Mouse (Mus musculus): ENCODE results near the gene Adra1d. TPM values are rescaled to one million over a fixed set of nuclear protein-coding genes. Genes with fewer than 3 reads are reported as not detected.
A peak's percentile ranks its signal among the peaks of the same experiment; 100 is the strongest.

Adra1d gene
- total and polyA plus RNA-seq, 2 experiments from 2014 or later: 0.52 to 6.7 TPM

DNA sequence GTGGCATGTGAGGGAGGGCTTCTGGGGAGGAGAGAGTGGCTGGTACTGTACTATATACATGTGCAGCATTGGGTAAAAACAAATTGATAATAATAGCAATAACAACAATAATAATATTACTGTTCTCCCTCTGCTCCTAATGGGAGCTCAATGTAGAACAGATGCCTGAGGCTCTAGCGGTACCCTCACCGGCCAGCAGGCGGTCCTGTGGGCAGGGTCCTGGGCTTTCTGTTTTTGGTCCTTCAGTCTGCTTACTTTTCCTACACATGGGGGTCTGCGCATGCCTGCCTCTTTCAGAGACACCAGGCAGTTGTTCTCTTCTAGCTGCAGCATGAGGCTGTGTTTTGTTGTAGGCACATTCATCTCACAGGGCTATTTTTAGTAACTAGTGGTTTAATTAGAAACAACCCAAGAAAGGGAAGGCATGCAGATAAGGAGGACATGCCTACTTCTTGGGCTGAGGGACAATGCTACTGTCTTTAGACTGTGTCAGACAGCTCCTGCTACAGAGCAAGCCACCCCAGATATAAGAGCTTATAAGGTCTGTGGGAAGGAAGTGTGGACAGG is 47.9 kb downstream of the Adra1d start:
- no peak overlapping the region for H3K4me3 ChIP-seq (ENCODE audit: low read depth, low read length)
- ATAC-seq (ENCODE audit: insufficient read depth, low read depth) (peak; percentile 42), DNase-seq (ENCODE audit: low spot score) (peak; percentile 41)
- peaks cover 30% of the 10 kb centered on the region for H3K4me1 ChIP-seq (ENCODE audit: control insufficient read depth, insufficient read depth)
- WGBS: 46% methylated on average over 4 of the region's 4 CpGs
- H3K36me3 ChIP-seq (replicated peaks; ENCODE audit: control insufficient read depth, insufficient read depth, low read length): no peaks in the 10 kb centered on the region; the same call in 1 of the 2 replicates
- TF ChIP-seq EP300 (IDR thresholded peaks at IDR 0.05; ENCODE audit: low read depth): no peak
- TF ChIP-seq CTCF (IDR thresholded peaks at IDR 0.05; ENCODE audit: low read depth): peak; percentile 34; the same call in 1 of the 2 replicates
- H3K27ac ChIP-seq (ENCODE audit: low read depth): peak overlapping the region; percentile 78
- H3K9me3 ChIP-seq (replicated peaks; ENCODE audit: control insufficient read depth, low read length): no peaks in the 10 kb centered on the region
- H3K9ac ChIP-seq (replicated peaks; ENCODE audit: low read depth, low read length): no peak overlapping the region
- H3K4me2 ChIP-seq (ENCODE audit: low read depth, low read length): peak overlapping the region; percentile 49
- no peaks in the 10 kb centered on the region for H3K27me3 ChIP-seq (ENCODE audit: control insufficient read depth, insufficient read depth, low read length)

- Histone ChIP-seq H3K9me3 (replicated peaks; ENCODE audit: control insufficient read depth, low read length) (no peaks in the 10 kb centered on the region), H3K27ac (ENCODE audit: low read depth) (peak overlapping the region; percentile 78), H3K9ac (replicated peaks; ENCODE audit: low read depth, low read length) (no peak overlapping the region), H3K4me1 (ENCODE audit: control insufficient read depth, insufficient read depth) (peaks cover 36% of the 10 kb centered on the region), H3K27me3 (ENCODE audit: control insufficient read depth, insufficient read depth, low read length) (no peaks in the 10 kb centered on the region), H3K4me3 (ENCODE audit: low read depth, low read length) (no peak overlapping the region), H3K36me3 (replicated peaks; ENCODE audit: control insufficient read depth, insufficient read depth, low read length) (no peaks in the 10 kb centered on the region; the same call in 1 of the 2 replicates), H3K4me2 (ENCODE audit: low read depth, low read length) (no peak overlapping the region)
- no peak for TF ChIP-seq CTCF (IDR thresholded peaks at IDR 0.05; ENCODE audit: low read depth)
- TF ChIP-seq EP300 (IDR thresholded peaks at IDR 0.05; ENCODE audit: low read depth): no peak
- no peak for DNase-seq (ENCODE audit: low spot score)
- WGBS: 26% methylated on average over 2 of the region's 2 CpGs
- no peak for ATAC-seq (ENCODE audit: insufficient read depth, low read depth)
These were observed 48.6 kb downstream of the Adra1d start for GRCm38 (mm10) chr2:131513477-131513876.

- Histone ChIP-seq H3K27me3 (ENCODE audit: control insufficient read depth, insufficient read depth, low read length) (no peaks in the 10 kb centered on the region), H3K9me3 (replicated peaks; ENCODE audit: control insufficient read depth, low read length) (no peaks in the 10 kb centered on the region), H3K36me3 (replicated peaks; ENCODE audit: control insufficient read depth, insufficient read depth, low read length) (no peaks in the 10 kb centered on the region), H3K4me1 (ENCODE audit: control insufficient read depth, insufficient read depth) (peaks cover 51% of the 10 kb centered on the region), H3K4me3 (ENCODE audit: low read depth, low read length) (no peak overlapping the region), H3K4me2 (ENCODE audit: low read depth, low read length) (peak overlapping the region; percentile 62; the same call in 1 of the 2 replicates), H3K27ac (ENCODE audit: low read depth) (no peak overlapping the region), H3K9ac (replicated peaks; ENCODE audit: low read depth, low read length) (no peak overlapping the region)
- ATAC-seq (ENCODE audit: insufficient read depth, low read depth): no peak
- 58% methylated on average over 5 of the region's 5 CpGs for WGBS
- TF ChIP-seq CTCF (IDR thresholded peaks at IDR 0.05; ENCODE audit: low read depth) (no peak), EP300 (IDR thresholded peaks at IDR 0.05; ENCODE audit: low read depth) (no peak)
- DNase-seq (ENCODE audit: low spot score): no peak
These were observed 51.6 kb downstream of the Adra1d start for GRCm38 (mm10) chr2:131510531-131510930.

DNA sequence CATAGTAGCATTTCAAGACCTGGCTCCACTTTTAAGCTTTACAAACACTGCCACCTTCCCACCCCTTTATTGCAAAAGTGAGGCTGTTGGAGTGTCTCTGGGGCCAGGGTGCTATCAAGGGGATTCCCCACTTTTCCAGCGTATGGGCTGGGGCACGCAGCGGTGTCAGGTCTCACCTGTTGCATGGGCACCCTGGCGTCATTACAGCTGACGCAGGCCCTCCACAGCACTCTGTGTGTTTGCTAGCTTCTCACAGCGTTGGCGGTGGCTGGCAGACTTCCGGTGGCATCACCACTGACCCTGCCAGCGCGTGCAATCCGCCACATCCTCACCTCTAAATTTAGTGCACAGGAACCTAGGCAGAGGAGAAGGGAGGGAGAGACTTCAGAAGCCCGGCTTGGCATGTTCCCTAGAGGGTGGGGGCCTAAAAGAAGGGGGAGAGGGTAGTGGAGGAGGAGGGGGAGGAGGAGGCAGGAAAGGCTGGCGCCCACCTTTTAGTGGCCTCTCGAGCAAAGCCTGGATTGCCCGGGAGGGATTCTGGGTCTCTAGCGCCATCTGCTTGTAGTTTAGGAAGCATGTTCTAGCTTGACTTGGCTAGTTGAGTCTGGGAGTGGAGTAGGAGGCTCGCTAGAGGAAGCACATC is 52.3 kb downstream of the Adra1d start:
- Histone ChIP-seq H3K4me2 (ENCODE audit: low read depth, low read length) (peak overlapping the region; percentile 62), H3K27ac (ENCODE audit: low read depth) (peak overlapping the region; percentile 70), H3K9me3 (replicated peaks; ENCODE audit: control insufficient read depth, low read length) (no peaks in the 10 kb centered on the region), H3K4me1 (ENCODE audit: control insufficient read depth, insufficient read depth) (peaks cover 48% of the 10 kb centered on the region), H3K36me3 (replicated peaks; ENCODE audit: control insufficient read depth, insufficient read depth, low read length) (no peaks in the 10 kb centered on the region), H3K27me3 (ENCODE audit: control insufficient read depth, insufficient read depth, low read length) (no peaks in the 10 kb centered on the region), H3K9ac (replicated peaks; ENCODE audit: low read depth, low read length) (no peak overlapping the region), H3K4me3 (ENCODE audit: low read depth, low read length) (peak overlapping the region; percentile 36)
- TF ChIP-seq EP300 (IDR thresholded peaks at IDR 0.05; ENCODE audit: low read depth): no peak
- peak; percentile 75 for TF ChIP-seq CTCF (IDR thresholded peaks at IDR 0.05; ENCODE audit: low read depth)
- peak; percentile 89 for DNase-seq (ENCODE audit: low spot score)
- 6% methylated on average over 17 of the region's 17 CpGs for WGBS
- peak; percentile 67 for ATAC-seq (ENCODE audit: insufficient read depth, low read depth)

DNA sequence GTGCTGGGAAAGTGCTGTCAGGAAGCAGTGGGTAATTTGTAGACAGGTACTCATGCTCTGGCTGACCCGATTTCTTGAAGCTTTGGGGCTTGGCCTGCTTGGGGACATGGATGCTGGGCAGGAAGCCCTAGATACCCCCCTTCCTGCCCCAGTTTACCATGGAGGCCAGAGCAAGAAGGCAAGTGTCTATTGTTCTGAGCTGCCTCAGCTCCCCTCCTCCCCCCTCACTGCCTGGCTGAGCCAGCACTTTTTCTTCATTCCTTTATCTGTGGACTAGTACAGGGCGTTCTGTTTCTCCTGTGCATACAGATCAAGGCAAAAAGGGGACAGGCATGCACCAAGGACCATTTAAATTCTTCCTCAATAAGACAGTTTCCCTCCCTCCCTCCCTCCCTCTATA is 53.6 kb downstream of the Adra1d start:
- no peak for ATAC-seq (ENCODE audit: insufficient read depth, low read depth)
- H3K4me2 ChIP-seq (ENCODE audit: low read depth, low read length): no peak overlapping the region
- H3K4me3 ChIP-seq (ENCODE audit: low read depth, low read length): no peak overlapping the region
- no peak overlapping the region for H3K27ac ChIP-seq (ENCODE audit: low read depth)
- no peaks in the 10 kb centered on the region for H3K36me3 ChIP-seq (replicated peaks; ENCODE audit: control insufficient read depth, insufficient read depth, low read length)
- DNase-seq (ENCODE audit: low spot score): no peak
- H3K9me3 ChIP-seq (replicated peaks; ENCODE audit: control insufficient read depth, low read length): no peaks in the 10 kb centered on the region
- no peaks in the 10 kb centered on the region for H3K27me3 ChIP-seq (ENCODE audit: control insufficient read depth, insufficient read depth, low read length)
- no peak overlapping the region for H3K9ac ChIP-seq (replicated peaks; ENCODE audit: low read depth, low read length)
- peaks cover 36% of the 10 kb centered on the region for H3K4me1 ChIP-seq (ENCODE audit: control insufficient read depth, insufficient read depth)
- WGBS: 33% methylated on average over 2 of the region's 2 CpGs
- TF ChIP-seq CTCF (IDR thresholded peaks at IDR 0.05; ENCODE audit: low read depth): no peak
- no peak for TF ChIP-seq EP300 (IDR thresholded peaks at IDR 0.05; ENCODE audit: low read depth)

Measured in heart, postnatal 0 days (tissue).